Mouse (Mus musculus) kidney, adult 2 months (tissue): Measurements from ENCODE around the gene Il6ra. TPM values are rescaled to one million over a fixed set of nuclear protein-coding genes. Genes with fewer than 3 reads are reported as not detected.

Source experiments
- DNase-seq: peaks from one replicate; pipeline ENCODE4 v3.0.0; 2021
- H3K27ac ChIP-seq: fragments of 200-500 bp; 2 replicates; pipeline ENCODE4 v1.5.1; 2012; ENCODE audit warnings: low read depth, low read length, control low read depth, inconsistent platforms; ENCODE audit not compliant: insufficient read depth
- H3K27me3 ChIP-seq: fragments of 200-500 bp; replicated peaks from 2 replicates; pipeline ENCODE4 v1.6.1; 2012; ENCODE audit warnings: mild to moderate bottlenecking, moderate library complexity, low read length, inconsistent platforms; ENCODE audit not compliant: control insufficient read depth, insufficient read depth
- H3K36me3 ChIP-seq: fragments of 200-500 bp; 2 replicates; pipeline ENCODE4 v1.6.1; 2012; ENCODE audit warnings: mild to moderate bottlenecking, moderate library complexity, low read length, inconsistent platforms; ENCODE audit not compliant: control insufficient read depth, insufficient read depth
- H3K4me1 ChIP-seq: fragments of 200-500 bp; 2 replicates; pipeline ENCODE4 v1.6.1; 2011; ENCODE audit warnings: low read length; ENCODE audit not compliant: control insufficient read depth, insufficient read depth
- H3K4me3 ChIP-seq: fragments of 200-500 bp; 2 replicates; pipeline ENCODE4 v1.5.1; 2011; ENCODE audit warnings: mild to moderate bottlenecking, low read depth, low read length, control low read depth; ENCODE audit not compliant: insufficient read depth
- CTCF ChIP-seq: fragments of 200-500 bp; conservative IDR thresholded peaks from 2 replicates; pipeline ENCODE4 v1.5.1; 2011; ENCODE audit warnings: low read depth, mild to moderate bottlenecking, control low read depth, low read length, moderate library complexity, mixed read lengths; ENCODE audit not compliant: insufficient read depth, insufficient read length
- POLR2A ChIP-seq: fragments of 200-500 bp; IDR thresholded peaks from one replicate; pipeline ENCODE4 v1.6.1; 2011; ENCODE audit warnings: low read depth, low read length, control low read depth
- WGBS: fragments of 180-500 bp; shearing (Covaris S2); methylation state at CpG from one replicate; pipeline ENCODE4 v1.1.7; 2018; 5-methylcytosine and 5-hydroxymethylcytosine counted together
- polyA plus RNA-seq: library from polyadenylated mRNA; depleted of rRNA; stranded (reverse); fragments of >200 nt; gene quantifications from 2 replicates; pipeline ENCODE4 v1.2.3, GENCODE M21; 2012

Gene Il6ra
- polyA plus RNA-seq, 1 experiment: 4.1 TPM

DNA sequence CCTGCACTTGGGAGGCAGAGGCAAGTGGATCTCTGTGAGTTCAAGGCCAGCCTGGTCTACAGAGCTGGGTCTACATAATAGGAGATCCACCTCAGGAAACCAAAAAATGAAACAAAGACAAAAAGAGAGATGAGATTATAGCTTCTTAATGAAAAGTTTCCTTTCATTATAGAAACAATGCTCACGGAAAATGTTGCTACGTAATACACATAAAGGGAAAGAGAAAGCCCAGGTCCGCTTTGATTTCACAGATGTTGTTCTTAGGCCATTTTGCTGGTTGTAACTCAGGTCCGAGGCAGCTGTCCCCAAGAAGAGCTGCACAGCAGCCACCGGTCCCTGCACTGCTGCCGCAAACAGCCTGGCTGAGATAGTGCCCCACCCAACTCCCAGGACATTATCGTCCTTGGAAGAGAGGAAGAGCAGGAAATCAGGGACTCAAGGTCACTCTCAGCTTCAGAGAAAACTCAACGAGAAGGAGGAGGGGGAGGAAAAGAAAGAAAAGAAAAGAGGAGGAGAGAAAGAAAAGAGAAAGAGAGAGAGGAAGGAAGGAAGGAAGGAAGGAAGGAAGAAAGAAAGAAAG, 50.7 kb downstream of the Il6ra start:
- no peak for TF ChIP-seq CTCF
- TF ChIP-seq POLR2A: no peak
- no peak overlapping the region for H3K27ac ChIP-seq
- H3K36me3 ChIP-seq: no peaks in the 10 kb centered on the region; the same call in 1 of the 2 replicates
- 69% methylated on average over 8 of the region's 8 CpGs for WGBS
- DNase-seq: no peak
- H3K27me3 ChIP-seq: no peaks in the 10 kb centered on the region
- peaks cover 7% of the 10 kb centered on the region for H3K4me1 ChIP-seq
- no peak overlapping the region for H3K4me3 ChIP-seq

DNA sequence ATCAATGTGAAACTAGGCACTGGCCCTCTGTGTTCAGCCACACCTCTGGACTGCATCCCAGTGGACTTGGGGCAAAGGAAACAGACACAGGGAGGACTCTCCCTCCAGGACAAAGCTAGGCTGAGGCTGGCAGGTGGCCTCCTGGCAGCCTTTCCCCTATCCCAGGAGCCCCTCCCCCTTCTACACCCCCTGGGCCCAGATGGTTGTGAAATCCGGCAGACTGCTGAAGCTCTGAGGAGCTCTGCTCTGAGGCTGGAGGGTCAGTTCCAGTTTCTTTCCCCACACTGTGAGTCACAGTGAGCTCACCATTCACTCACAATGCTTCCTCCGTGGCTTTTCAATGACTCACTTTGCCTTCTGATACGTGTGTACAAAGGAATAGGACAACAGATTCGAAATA, 51.9 kb downstream of the Il6ra start:
- no peak overlapping the region for H3K4me3 ChIP-seq
- 0 out of 2 replicates have a peak overlapping the region, but pooled peaks have one; percentile 22 for H3K27ac ChIP-seq
- H3K27me3 ChIP-seq: no peaks in the 10 kb centered on the region
- peaks cover 7% of the 10 kb centered on the region for H3K4me1 ChIP-seq
- DNase-seq: peak; percentile 68
- H3K36me3 ChIP-seq: no peaks in the 10 kb centered on the region; the same call in 1 of the 2 replicates
- TF ChIP-seq POLR2A (no peak), CTCF (no peak)
- 23% methylated on average over 4 of the region's 4 CpGs for WGBS

DNA sequence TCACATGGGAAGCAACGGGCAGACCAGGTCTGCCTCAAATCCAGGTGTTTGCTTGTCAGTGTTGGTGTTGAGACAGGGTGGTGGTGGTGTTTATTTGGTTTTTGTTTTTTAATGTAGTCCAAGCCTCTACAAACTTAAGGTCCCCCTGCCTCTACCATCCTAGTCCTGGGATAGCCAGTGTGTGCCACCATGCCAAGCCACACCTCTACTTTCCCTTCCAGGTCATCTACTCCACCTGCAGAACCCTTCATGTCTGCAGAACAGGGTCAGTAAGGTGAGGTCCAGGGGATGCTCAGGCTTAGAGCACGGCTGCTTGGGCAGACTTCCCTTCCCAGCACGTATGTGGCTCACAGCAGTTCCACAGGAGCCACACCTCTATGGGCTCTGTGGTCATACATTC, 52.7 kb downstream of the Il6ra start:
- H3K4me3 ChIP-seq: no peak overlapping the region
- peaks cover 7% of the 10 kb centered on the region for H3K4me1 ChIP-seq
- no peak overlapping the region for H3K27ac ChIP-seq
- 86% methylated on average over 3 of the region's 3 CpGs for WGBS
- no peaks in the 10 kb centered on the region; the same call in 1 of the 2 replicates for H3K36me3 ChIP-seq
- no peaks in the 10 kb centered on the region for H3K27me3 ChIP-seq
- DNase-seq: no peak
- no peak for TF ChIP-seq CTCF
- TF ChIP-seq POLR2A: no peak

DNA sequence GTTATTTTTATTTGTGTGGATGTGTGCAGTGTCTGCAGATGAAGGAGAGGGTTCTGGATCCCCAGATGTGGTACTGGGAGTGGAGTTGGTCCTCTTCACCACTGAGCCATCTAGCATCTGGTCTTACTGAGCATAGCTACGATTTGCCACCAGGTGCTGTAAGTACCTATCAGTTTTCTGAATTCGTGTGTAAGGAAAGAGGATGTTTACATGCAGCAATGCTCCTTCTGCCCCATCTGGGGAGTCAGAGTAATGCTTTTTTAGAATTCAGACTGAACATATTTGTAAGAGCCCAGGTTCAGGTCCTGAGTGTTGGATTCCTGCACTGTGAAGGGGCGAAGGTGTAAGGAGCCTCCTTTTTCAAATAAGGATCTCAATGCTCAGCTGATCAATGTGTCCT, 53.1 kb downstream of the Il6ra start:
- Histone ChIP-seq H3K4me1 (peaks cover 7% of the 10 kb centered on the region), H3K36me3 (no peaks in the 10 kb centered on the region; the same call in 1 of the 2 replicates), H3K27me3 (no peaks in the 10 kb centered on the region), H3K4me3 (no peak overlapping the region), H3K27ac (no peak overlapping the region)
- no peak for DNase-seq
- TF ChIP-seq CTCF (no peak), POLR2A (no peak)
- WGBS: 62% methylated on average over 3 of the region's 3 CpGs

DNA sequence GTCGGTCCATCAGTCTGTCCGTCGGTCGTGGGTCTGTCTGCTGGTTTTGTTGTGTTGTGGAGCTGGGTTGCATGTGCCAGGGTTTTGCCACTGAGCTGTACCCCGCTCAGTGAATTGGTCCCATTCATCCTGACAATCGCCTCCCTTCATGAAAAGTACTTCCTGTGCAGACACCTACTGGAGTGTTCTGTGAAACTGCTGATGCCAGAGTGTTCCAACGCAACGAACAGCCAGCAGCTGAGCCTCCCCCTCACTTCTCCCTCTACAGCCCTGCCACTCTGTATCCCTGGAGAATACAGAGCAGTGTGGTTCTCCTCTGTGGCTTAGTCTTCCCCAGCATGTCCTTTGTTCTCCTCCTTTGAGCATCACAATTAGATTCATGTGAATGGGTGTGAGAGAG, 54.1 kb downstream of the Il6ra start:
- DNase-seq: no peak
- WGBS: 63% methylated on average over 8 of the region's 8 CpGs
- H3K4me1 ChIP-seq: peaks cover 4% of the 10 kb centered on the region
- H3K36me3 ChIP-seq: no peaks in the 10 kb centered on the region; the same call in 1 of the 2 replicates
- no peak overlapping the region for H3K4me3 ChIP-seq
- H3K27ac ChIP-seq: no peak overlapping the region
- no peak for TF ChIP-seq CTCF
- TF ChIP-seq POLR2A: no peak
- H3K27me3 ChIP-seq: no peaks in the 10 kb centered on the region

DNA sequence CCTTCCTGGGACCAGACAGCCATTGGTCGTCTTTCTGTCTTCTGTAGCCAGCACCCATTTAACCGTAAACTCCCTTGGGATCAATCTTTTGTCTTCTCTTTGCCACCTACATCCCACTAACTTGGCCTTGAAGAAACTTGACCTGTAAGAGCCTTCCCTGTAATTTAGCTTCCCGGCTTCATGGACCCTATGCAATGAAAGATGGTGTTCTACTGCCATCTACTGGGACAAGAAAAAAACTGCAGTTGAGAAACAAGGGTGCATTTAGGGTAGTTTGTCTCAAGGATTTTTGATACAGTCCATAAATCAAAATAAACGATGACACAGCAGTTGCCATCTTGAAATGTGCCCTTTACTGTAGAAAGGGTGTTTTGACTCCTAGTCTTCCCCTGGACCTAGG, 54.9 kb downstream of the Il6ra start:
- Histone ChIP-seq H3K27ac (no peak overlapping the region; the same call in 1 of the 2 replicates), H3K4me1 (no peaks in the 10 kb centered on the region), H3K36me3 (no peaks in the 10 kb centered on the region; the same call in 1 of the 2 replicates), H3K27me3 (no peaks in the 10 kb centered on the region), H3K4me3 (no peak overlapping the region)
- peak; percentile 54 for DNase-seq
- 3% methylated on average over 4 of the region's 4 CpGs for WGBS
- TF ChIP-seq CTCF (peak; percentile 17; the same call in 1 of the 2 replicates), POLR2A (no peak)

DNA sequence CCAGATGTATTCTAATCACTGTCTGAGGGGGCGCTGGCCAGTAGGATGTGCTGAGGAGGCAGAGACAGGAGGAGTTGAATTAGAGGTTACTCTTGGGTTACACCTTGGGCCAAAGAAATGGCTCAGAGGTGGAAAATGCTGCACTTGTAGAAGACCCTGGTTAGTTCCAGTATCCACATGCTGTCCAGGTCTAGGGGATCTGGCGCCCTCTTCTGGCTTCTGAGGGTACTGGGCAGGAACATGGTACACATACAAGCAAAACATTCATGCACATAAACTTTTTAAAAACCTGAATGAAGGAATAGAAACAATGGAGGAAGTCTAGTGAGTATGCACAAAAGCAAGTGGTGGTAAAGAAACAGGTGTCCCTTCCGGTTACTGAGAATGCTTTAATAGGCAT, 55.6 kb downstream of the Il6ra start:
- Histone ChIP-seq H3K4me1 (no peaks in the 10 kb centered on the region), H3K4me3 (no peak overlapping the region), H3K36me3 (no peaks in the 10 kb centered on the region; the same call in 1 of the 2 replicates), H3K27ac (no peak overlapping the region), H3K27me3 (no peaks in the 10 kb centered on the region)
- 87% methylated on average over 3 of the region's 3 CpGs for WGBS
- no peak for DNase-seq
- peak; percentile 38 for TF ChIP-seq CTCF
- TF ChIP-seq POLR2A: no peak

DNA sequence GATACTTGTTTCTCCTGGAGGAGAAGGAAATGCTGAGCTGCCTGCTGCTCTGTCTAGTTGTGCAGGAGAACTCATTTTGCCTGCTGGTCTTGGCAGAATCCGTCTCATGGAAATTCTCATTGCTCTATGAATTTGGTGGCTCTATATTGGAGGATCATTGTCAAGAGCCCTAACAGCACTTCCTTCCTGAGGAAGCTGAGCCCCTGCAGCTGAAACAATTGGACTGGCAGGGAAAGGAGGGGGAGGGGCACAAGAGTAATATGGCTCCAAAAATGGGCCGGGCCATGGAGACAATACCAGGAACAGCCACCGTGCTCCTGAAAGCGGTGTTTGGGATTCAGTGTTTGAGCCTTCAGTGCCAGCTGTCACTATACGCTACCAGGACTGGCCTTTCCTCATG, 59.2 kb downstream of the Il6ra start:
- no peaks in the 10 kb centered on the region for H3K4me1 ChIP-seq
- no peaks in the 10 kb centered on the region for H3K27me3 ChIP-seq
- TF ChIP-seq POLR2A: no peak
- TF ChIP-seq CTCF: no peak
- 62% methylated on average over 5 of the region's 5 CpGs for WGBS
- peak; percentile 91 for DNase-seq
- no peak overlapping the region for H3K4me3 ChIP-seq
- H3K27ac ChIP-seq: peak overlapping the region; percentile 54
- no peaks in the 10 kb centered on the region; the same call in 1 of the 2 replicates for H3K36me3 ChIP-seq
